Mouse (Mus musculus): ENCODE measurements at regions not wholly inside any gene's neighbourhood (a gene's known extent, or its start where the extent isn't known, plus 50 kb on each side); places are given as distances from the start of the nearest gene placed in this dataset.

- DNase-seq (ENCODE audit: low read depth, low spot score), result no peak
These were observed 69.6 kb downstream of the Cldn1 start for GRCm38 (mm10) chr16:26302045-26302444.

- DNase-seq (ENCODE audit: low read depth, low spot score), result no peak
These were observed 79.9 kb downstream of the Cldn1 start for GRCm38 (mm10) chr16:26291692-26292091.

DNA sequence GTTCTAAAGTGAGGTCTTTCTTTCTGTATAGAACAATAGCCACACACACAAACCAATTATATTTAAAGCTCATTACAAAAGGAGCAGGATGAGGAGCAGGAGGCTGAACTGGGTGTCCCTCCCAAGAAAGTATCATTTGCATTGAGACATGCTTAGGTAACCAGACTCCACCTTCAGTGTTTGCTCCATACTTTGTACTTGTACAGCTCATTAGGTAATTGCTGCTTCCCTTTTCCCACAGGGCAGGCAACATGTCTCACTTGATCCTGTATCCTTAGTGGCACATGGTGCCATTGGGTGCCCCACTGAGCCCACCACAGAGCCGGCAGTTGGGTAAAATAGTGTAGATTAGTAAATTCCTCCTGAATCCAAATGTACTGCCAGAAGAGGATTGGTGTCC, 86.0 kb downstream of the Cldn1 start:
- no peak for DNase-seq (ENCODE audit: low read depth, low spot score)

GRCm38 (mm10) chr16:26284713-26285112, 86.9 kb downstream of the Cldn1 start:
- DNase-seq (ENCODE audit: low read depth, low spot score), result no peak

DNA sequence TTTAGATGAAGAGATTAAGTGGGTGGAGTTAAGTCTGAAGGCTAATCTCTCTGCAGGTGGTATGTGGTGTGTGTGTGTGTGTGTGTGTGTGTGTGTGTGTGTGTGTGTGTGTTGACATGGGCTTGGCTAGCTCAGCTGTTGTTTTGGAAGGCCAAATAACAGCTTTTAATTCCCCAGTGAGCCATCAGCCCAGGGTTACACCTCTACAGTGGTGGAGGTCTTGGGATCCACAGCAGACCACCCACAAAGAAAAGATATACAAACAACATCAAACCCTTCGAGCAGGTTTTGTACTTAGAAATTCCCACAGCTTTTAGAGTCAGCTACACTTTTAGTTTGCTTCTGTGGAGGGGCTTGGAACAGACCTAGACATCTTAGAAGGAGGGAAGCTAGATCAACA, 89.2 kb downstream of the Cldn1 start:
- no peak for DNase-seq (ENCODE audit: low read depth, low spot score)

DNA sequence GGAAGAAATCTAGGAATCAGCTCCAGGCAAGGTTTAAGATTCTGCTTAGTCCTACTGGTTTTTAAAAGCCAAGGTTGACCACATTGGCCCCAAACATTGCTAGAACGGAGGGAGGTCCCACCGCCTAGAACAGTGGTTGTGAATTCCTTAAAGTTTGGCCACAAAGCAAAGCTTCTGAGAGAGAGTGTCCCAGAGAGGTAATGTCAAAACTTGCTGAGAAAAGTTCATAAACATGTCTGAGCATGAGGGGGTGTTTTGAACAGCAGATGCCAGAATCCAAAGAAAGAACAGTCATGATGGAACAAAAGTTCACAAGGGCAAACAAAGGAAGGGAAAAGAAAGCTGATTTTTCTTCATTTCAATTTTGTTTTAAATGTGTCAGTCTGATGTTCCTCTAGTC, 90.1 kb downstream of the Cldn1 start:
- no peak for DNase-seq (ENCODE audit: low read depth, low spot score)

- DNase-seq (ENCODE audit: low read depth, low spot score), result no peak
These were observed 94.9 kb downstream of the Cldn1 start for GRCm38 (mm10) chr16:26276789-26277188.

DNA sequence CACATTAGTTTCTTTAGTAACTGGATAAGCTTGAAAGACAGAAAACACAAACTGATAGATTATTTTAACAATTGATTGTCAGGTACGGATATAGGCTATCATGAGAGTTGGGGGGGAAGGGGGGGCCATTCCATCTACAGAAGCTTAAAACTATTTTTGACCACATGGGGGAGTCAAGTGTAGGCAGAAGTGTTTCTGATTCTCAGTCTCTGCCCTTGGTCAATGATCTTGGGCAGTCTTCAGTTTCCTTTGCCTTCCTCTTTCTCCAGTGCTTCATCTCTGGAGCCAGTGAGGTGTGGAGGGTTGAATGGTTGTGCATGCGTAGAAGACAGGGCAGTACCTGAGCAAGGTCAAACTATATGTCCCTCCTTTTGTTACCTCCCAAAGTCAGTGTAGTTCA, 118.8 kb downstream of the Cldn1 start:
- no peak for DNase-seq (ENCODE audit: low read depth, low spot score)

DNA sequence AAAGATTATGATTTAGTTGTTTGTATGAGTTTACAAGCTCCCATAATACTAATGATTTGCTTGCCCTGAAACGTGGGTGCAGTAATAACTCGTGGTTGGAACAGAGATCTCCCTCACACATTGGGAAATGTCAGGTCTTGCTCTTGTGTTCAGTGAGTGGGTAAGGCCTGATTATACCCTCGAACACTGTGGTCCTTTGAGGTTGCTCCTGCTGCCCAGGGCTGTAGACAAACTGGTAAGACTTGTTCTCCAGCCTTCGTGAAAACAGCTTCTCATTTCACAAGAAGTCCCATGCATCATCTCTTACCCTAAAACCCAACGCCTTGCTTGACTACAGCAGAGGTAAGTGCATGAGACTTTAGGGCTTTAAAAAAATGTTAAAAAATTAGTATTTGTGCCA, 119.9 kb downstream of the Cldn1 start:
- no peak for DNase-seq (ENCODE audit: low read depth, low spot score)

DNA sequence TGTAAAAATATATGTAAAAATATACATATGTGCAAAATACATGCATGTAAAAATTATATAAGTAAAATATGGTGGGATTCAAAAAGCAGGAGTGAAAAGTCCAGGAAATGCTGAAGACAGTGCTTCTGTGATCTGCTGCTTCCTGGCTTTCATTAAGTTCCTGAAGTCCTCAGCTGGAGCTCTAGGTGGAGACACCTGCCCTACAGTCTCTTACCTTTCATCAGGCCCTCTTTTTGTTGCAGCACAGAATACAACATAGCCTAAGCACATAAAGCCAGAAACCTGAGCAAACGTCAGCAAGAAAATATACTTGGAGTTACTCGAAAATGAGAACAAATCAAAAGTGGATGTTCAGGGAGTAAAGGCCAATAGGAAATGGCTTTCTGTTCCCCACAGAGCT, 120.6 kb downstream of the Cldn1 start:
- DNase-seq (ENCODE audit: low read depth, low spot score), result no peak

DNA sequence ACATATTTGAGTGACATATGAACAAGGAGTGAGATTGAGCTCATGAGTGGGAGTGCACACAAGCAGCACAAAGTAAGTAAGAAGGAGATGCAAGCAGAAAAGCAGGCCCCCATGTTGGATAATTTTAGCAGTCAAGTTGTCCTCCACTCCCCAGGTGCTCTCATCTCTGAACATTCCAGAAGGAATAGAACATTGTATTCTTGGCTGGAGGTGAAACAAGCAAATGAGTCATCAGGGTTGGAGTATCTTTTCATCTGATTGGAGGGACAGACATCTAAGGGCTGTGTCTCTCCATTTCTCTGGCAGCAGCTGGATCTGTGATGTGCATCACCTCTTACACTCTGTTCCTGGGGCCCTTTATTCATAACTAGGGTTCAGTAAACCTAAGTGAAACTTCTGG, 122.7 kb downstream of the Cldn1 start:
- DNase-seq (ENCODE audit: low read depth, low spot score), result no peak

GRCm38 (mm10) chr16:26247926-26248325, 123.7 kb downstream of the Cldn1 start:
- DNase-seq (ENCODE audit: low read depth, low spot score), result no peak

- DNase-seq (ENCODE audit: low read depth, low spot score), result no peak
These were observed 129.7 kb upstream of the P3h2 start for GRCm38 (mm10) chr16:26235239-26235638.

DNA sequence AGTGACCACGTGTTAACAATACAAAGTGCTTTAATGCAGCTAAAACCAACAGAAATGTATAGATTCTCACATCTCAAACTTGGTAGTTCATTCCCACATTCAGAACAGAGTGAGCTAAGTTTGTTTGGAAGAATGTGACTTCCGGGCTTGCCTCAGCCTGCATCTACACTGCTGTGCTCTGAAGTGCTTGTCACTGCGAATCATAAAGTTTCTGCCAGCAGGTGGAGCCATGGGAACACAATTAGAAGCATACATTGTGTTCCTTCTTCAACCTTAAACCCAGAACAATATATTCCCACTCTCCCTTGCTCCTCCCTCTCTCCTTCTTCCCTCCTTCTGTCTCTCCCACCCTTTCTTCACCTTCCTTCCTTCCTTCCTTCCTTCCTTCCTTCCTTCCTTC, 128.5 kb upstream of the P3h2 start:
- DNase-seq (ENCODE audit: low read depth, low spot score), result peak; percentile 79

DNA sequence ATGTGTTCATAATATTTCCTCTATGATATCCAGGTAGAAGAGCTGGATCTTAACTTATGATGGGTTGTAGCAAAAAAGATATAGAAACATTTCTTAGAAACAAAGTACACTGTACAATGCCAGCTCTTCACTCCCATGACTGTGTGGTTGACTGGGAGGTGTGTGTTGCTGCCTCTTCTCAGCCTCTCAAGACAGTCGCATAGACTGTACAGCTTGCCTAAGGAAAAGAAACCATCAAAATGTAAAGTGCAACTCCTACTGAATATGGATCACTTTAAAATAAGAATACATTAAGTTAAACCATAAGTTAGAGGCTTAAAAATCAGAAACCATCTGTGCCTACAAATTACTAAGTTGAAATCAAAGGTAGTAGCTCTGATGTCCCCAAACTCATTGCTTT, 125.5 kb upstream of the P3h2 start:
- no peak for DNase-seq (ENCODE audit: low read depth, low spot score)

- DNase-seq (ENCODE audit: low read depth, low spot score), result no peak
These were observed 105.8 kb upstream of the P3h2 start for GRCm38 (mm10) chr16:26211418-26211817.

DNA sequence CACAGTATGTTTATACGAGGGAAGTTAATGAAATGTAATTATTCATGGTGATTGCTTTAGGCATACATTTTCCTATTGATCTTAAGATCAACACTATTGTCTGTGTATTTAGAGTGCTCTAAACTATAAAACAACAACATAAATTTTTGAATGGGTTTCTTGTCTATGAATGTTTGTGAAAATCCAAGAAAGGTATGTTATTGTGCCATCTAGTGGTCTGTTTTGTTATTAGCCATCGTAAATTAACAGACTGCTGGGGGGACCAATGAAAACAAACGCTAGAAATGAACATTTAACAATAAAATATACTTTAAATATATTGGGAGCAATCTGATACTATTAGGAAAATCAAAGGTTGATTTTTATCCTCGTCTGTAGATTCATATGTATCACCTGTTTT, 93.5 kb upstream of the P3h2 start:
- DNase-seq (ENCODE audit: low read depth, low spot score), result no peak

- DNase-seq (ENCODE audit: low read depth, low spot score), result no peak
These were observed 90.8 kb upstream of the P3h2 start for GRCm38 (mm10) chr16:26196345-26196744.

DNA sequence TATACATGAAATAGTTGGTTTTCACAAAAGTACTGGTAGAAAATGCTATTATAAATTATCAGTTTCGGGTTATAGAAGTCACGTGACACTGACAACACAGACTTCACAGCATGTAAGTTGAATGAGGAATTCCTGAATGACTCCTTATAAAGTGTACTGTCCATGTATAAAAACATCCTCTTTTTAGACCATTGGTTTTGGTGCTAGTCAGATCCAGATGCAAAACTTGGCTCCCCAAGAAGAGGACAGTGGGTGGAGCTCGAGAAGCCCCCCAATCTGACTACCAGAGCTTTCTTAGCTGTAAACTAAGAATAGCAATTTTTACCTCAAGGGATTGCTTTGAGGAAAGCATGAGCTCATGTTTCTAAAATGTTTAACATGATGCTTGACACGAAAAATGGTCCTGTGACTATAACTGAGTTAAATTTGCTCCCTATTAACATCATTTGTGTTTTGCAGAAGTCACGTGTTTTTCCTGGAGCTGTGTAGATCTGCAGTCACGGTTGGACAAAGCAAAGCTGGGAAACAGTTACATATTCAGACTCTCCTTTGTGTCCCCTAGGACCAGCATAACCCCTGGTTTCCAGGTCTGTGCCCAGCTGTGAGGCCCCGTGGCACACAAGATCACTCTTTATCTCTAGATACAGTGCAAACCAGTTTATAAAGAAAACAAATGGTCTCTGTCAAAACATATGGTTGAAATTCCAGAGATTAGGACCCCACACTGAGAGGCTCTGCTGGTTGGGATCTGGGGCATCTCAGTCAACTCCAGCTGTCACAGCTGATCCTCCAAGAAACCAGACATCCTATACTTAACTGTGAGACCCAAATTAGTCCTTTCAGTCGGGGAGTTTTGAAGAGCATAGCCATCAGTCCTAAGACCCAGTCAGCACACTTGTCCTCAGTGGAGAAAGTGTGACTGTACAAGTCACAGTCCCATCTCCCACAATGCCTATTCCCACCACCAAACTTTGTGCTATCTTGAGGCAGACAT, 80.0 kb upstream of the P3h2 start:
- no peak for DNase-seq (ENCODE audit: low read depth, low spot score)

- DNase-seq (ENCODE audit: low read depth, low spot score), result no peak
These were observed 79.2 kb upstream of the P3h2 start for GRCm38 (mm10) chr16:26184647-26185262.

DNA sequence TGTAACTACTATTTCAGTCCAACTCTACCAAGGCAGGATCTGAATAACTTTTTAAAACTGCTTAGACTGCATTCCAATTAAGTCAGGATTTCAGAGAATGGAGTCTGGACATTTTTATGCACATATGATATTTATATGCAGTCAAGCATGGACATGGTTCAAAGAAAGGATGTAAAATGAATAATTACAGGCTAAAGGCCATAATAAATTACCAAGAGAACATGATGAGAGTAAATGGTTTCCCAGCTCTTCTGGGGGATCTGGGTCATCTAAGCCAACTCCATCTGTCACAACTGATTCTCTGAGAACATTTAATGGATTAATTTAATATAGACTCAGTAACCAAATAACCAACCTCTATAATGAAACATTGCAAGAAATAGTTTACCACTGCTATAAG, 77.9 kb upstream of the P3h2 start:
- DNase-seq (ENCODE audit: low read depth, low spot score), result no peak

DNA sequence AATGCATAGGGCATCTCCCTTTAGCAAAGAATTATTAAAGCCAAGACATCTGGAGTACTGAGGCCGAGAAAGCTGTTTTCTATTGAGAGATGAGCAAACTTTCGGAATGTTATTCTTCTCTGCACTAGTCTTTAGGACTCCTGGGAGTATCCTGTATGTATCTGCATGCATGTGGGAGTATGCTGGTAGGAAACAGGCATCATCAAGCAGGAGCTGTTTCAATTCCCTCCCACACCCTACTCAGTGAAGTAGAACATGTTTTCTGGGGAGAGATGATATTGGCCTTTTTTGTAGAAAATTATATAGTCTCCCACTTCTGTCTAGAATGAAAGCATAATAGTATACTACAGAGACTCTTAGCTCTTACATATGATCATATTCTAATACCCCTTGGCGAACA, 76.1 kb upstream of the P3h2 start:
- DNase-seq (ENCODE audit: low read depth, low spot score), result no peak

DNA sequence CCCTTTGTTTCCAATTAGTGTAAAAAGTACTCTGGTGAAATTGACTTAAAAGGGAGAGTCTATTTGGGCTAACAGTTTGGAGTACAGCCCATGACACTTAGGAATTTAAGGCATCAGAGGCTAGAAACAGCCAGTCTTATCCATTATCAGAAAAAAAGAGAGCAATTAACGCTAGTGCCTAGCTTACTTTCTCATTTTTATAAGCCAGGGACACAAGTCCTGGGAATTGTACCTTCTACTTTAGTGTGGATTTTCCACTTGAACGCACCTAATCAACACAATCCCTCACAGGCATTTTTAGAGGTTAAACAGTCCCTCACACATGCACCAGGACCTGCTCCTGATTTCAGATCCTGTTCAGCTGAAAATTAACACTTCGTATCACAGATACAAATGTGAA, 65.9 kb upstream of the P3h2 start:
- DNase-seq (ENCODE audit: low read depth, low spot score), result no peak
